Mouse (Mus musculus): Measurements from ENCODE around the gene Nanos2. TPM values are rescaled to one million over a fixed set of nuclear protein-coding genes. Genes with fewer than 3 reads are reported as not detected.

The Nanos2 gene
- total and polyA plus RNA-seq, 2 experiments from 2014 or later, result not detected

- 7% methylated on average over 17 of the region's 17 CpGs for WGBS
- 0 out of 2 replicates have a peak overlapping the region, but pooled peaks have one; percentile 8 for H3K4me3 ChIP-seq (ENCODE audit: low read depth, low read length)
- peaks cover 68% of the 10 kb centered on the region for H3K27me3 ChIP-seq (ENCODE audit: control insufficient read depth, insufficient read depth, low read length)
Observed at GRCm38 (mm10) chr7:18962171-18962792, 24.9 kb upstream of the Nanos2 start.

GRCm38 (mm10) chr7:18962795-18963194 is 24.4 kb upstream of the Nanos2 start:
- Histone ChIP-seq H3K4me3 (ENCODE audit: low read depth, low read length) (0 out of 2 replicates have a peak overlapping the region, but pooled peaks have one; percentile 8), H3K9me3 (replicated peaks; ENCODE audit: control insufficient read depth, low read length) (no peaks in the 10 kb centered on the region), H3K4me1 (ENCODE audit: control insufficient read depth, insufficient read depth) (0 out of 2 replicates have a peak, but pooled peaks cover under 1% of the 10 kb centered on the region), H3K9ac (replicated peaks; ENCODE audit: low read depth, low read length) (no peak overlapping the region), H3K4me2 (ENCODE audit: low read depth, low read length) (peak overlapping the region; percentile 5; the same call in 1 of the 2 replicates), H3K36me3 (replicated peaks; ENCODE audit: control insufficient read depth, insufficient read depth, low read length) (no peaks in the 10 kb centered on the region), H3K27ac (ENCODE audit: low read depth) (no peak overlapping the region), H3K27me3 (ENCODE audit: control insufficient read depth, insufficient read depth, low read length) (peaks cover 68% of the 10 kb centered on the region)
- DNase-seq (ENCODE audit: low spot score), result no peak
- ATAC-seq (ENCODE audit: insufficient read depth, low read depth), result no peak
- 5% methylated on average over 20 of the region's 20 CpGs for WGBS
- TF ChIP-seq CTCF (IDR thresholded peaks at IDR 0.05; ENCODE audit: low read depth) (no peak), EP300 (IDR thresholded peaks at IDR 0.05; ENCODE audit: low read depth) (no peak)

More at GRCm38 (mm10) chr7:18962171-18962792, 24.9 kb upstream of the Nanos2 start:
- no peak overlapping the region for H3K27ac ChIP-seq (ENCODE audit: low read depth)
- peaks cover 5% of the 10 kb centered on the region; the same call in 1 of the 2 replicates for H3K4me1 ChIP-seq (ENCODE audit: control insufficient read depth, insufficient read depth)
- H3K9ac ChIP-seq (replicated peaks; ENCODE audit: low read depth, low read length), result no peak overlapping the region
- TF ChIP-seq CTCF (IDR thresholded peaks at IDR 0.05; ENCODE audit: low read depth) (no peak), EP300 (IDR thresholded peaks at IDR 0.05; ENCODE audit: low read depth) (no peak)
- DNase-seq (ENCODE audit: low spot score) (no peak), ATAC-seq (ENCODE audit: insufficient read depth, low read depth) (no peak)
- peak overlapping the region; percentile 5; the same call in 1 of the 2 replicates for H3K4me2 ChIP-seq (ENCODE audit: low read depth, low read length)
- no peaks in the 10 kb centered on the region for H3K9me3 ChIP-seq (replicated peaks; ENCODE audit: control insufficient read depth, low read length)
- no peaks in the 10 kb centered on the region for H3K36me3 ChIP-seq (replicated peaks; ENCODE audit: control insufficient read depth, insufficient read depth, low read length)

- WGBS, result 3% methylated on average over 19 of the region's 19 CpGs
- DNase-seq (ENCODE audit: low spot score) (no peak), ATAC-seq (ENCODE audit: insufficient read depth, low read depth) (no peak)
- TF ChIP-seq EP300 (IDR thresholded peaks at IDR 0.05; ENCODE audit: low read depth) (no peak), CTCF (IDR thresholded peaks at IDR 0.05; ENCODE audit: low read depth) (no peak)
- H3K27ac ChIP-seq (ENCODE audit: low read depth), result no peak overlapping the region
- H3K4me1 ChIP-seq (ENCODE audit: control insufficient read depth, insufficient read depth), result no peaks in the 10 kb centered on the region
- H3K27me3 ChIP-seq (ENCODE audit: control insufficient read depth, insufficient read depth, low read length), result peaks cover 68% of the 10 kb centered on the region
- H3K4me3 ChIP-seq (ENCODE audit: low read depth, low read length), result no peak overlapping the region
- H3K9me3 ChIP-seq (replicated peaks; ENCODE audit: control insufficient read depth, low read length), result no peaks in the 10 kb centered on the region
- H3K4me2 ChIP-seq (ENCODE audit: low read depth, low read length), result no peak overlapping the region
- no peaks in the 10 kb centered on the region for H3K36me3 ChIP-seq (replicated peaks; ENCODE audit: control insufficient read depth, insufficient read depth, low read length)
- no peak overlapping the region for H3K9ac ChIP-seq (replicated peaks; ENCODE audit: low read depth, low read length)
Observed at GRCm38 (mm10) chr7:18963294-18963843, 23.8 kb upstream of the Nanos2 start.

GRCm38 (mm10) chr7:18965312-18965711 is 21.9 kb upstream of the Nanos2 start:
- TF ChIP-seq EP300 (IDR thresholded peaks at IDR 0.05; ENCODE audit: low read depth) (no peak), CTCF (IDR thresholded peaks at IDR 0.05; ENCODE audit: low read depth) (no peak)
- H3K4me1 ChIP-seq (ENCODE audit: control insufficient read depth, insufficient read depth), result no peaks in the 10 kb centered on the region
- no peak overlapping the region for H3K4me2 ChIP-seq (ENCODE audit: low read depth, low read length)
- H3K27me3 ChIP-seq (ENCODE audit: control insufficient read depth, insufficient read depth, low read length), result peaks cover 56% of the 10 kb centered on the region
- H3K9ac ChIP-seq (replicated peaks; ENCODE audit: low read depth, low read length), result no peak overlapping the region
- H3K27ac ChIP-seq (ENCODE audit: low read depth), result no peak overlapping the region
- 69% methylated on average over 5 of the region's 5 CpGs for WGBS
- ATAC-seq (ENCODE audit: insufficient read depth, low read depth), result no peak
- DNase-seq (ENCODE audit: low spot score), result no peak
- H3K36me3 ChIP-seq (replicated peaks; ENCODE audit: control insufficient read depth, insufficient read depth, low read length), result no peaks in the 10 kb centered on the region
- no peaks in the 10 kb centered on the region for H3K9me3 ChIP-seq (replicated peaks; ENCODE audit: control insufficient read depth, low read length)
- H3K4me3 ChIP-seq (ENCODE audit: low read depth, low read length), result no peak overlapping the region

- Histone ChIP-seq H3K4me1 (ENCODE audit: control insufficient read depth, insufficient read depth) (no peaks in the 10 kb centered on the region), H3K9ac (replicated peaks; ENCODE audit: low read depth, low read length) (no peak overlapping the region), H3K27me3 (ENCODE audit: control insufficient read depth, insufficient read depth, low read length) (peaks cover 33% of the 10 kb centered on the region), H3K4me2 (ENCODE audit: low read depth, low read length) (no peak overlapping the region), H3K9me3 (replicated peaks; ENCODE audit: control insufficient read depth, low read length) (no peaks in the 10 kb centered on the region), H3K4me3 (ENCODE audit: low read depth, low read length) (no peak overlapping the region), H3K27ac (ENCODE audit: low read depth) (no peak overlapping the region), H3K36me3 (replicated peaks; ENCODE audit: control insufficient read depth, insufficient read depth, low read length) (no peaks in the 10 kb centered on the region)
- TF ChIP-seq CTCF (IDR thresholded peaks at IDR 0.05; ENCODE audit: low read depth) (no peak), EP300 (IDR thresholded peaks at IDR 0.05; ENCODE audit: low read depth) (no peak)
- DNase-seq (ENCODE audit: low spot score), result no peak
- 12% methylated on average over 8 of the region's 8 CpGs for WGBS
- no peak for ATAC-seq (ENCODE audit: insufficient read depth, low read depth)
Observed at GRCm38 (mm10) chr7:18967603-18968002, 19.6 kb upstream of the Nanos2 start.

All from heart, postnatal 0 days (tissue).